Comparison of ENCODE assay signal across 25 mouse cellular contexts in the genomic region with DNA sequence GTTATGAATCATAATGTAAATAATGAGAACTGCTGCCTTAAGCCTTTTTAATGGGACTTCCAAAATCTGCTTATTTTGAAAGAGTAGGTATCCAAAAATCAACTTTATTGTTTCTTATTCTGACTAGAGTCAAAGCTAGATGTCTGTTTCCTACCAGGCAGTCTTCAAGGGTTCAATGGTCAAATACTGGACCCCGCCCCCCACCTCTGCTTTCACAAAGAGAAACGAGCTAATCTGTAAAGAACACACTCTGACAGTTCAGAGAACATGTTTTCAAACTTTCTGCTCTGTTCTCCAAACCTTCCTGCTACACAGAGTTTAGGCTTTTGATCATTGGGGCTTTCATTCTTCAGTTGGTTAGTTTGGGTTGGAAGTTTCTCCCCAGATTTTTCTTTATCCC. TPM values are rescaled to one million over a fixed set of nuclear protein-coding genes. Genes with fewer than 3 reads are reported as not detected.
A peak's percentile ranks its signal among the peaks of the same experiment; 100 is the strongest.
DNase-seq lines count a peak whose midpoint lies in the region; ATAC-seq and TF ChIP-seq lines count a peak whose summit lies in the region.
"Had no signal": no experiment of that assay in that cellular context is flagged by ENCODE, and none has a peak within 500 bp of the region (broad histone marks: within the 10 kb centered on the region; RNA-seq: fewer than 3 reads in every experiment).

No protein-coding gene starts in this region.

- no peaks in the 10 kb centered on the region for H3K36me3 ChIP-seq in intestine, embryonic 15.5 days
- no peaks in the 10 kb centered on the region for H3K36me3 ChIP-seq in intestine, postnatal 0 days (ENCODE audit: control insufficient read depth, insufficient read depth)
- H3K36me3 ChIP-seq in kidney, embryonic 15.5 days: no peaks in the 10 kb centered on the region
- H3K36me3 ChIP-seq in liver, embryonic 12.5 days: no peaks in the 10 kb centered on the region
- H3K36me3 ChIP-seq: forebrain, embryonic 10.5 days; G1E; heart, embryonic 10.5 days; heart, embryonic 13.5 days had no signal

- H3K9ac ChIP-seq in intestine, embryonic 15.5 days: no peak overlapping the region
- H3K9ac ChIP-seq in intestine, postnatal 0 days (ENCODE audit: low read depth, low read length): no peak overlapping the region
- no peak overlapping the region for H3K9ac ChIP-seq in kidney, embryonic 15.5 days
- no peak overlapping the region for H3K9ac ChIP-seq in liver, embryonic 12.5 days
- H3K9ac ChIP-seq: forebrain, embryonic 13.5 days; heart, embryonic 13.5 days had no signal

- 0 out of 2 replicates have a peak, but pooled peaks have one; percentile 59 for ATAC-seq in intestine, embryonic 15.5 days
- ATAC-seq in intestine, postnatal 0 days: no peak
- no peak for ATAC-seq in kidney, embryonic 15.5 days (replicated peaks; ENCODE audit: low FRiP score)
- ATAC-seq in liver, embryonic 12.5 days: no peak
- ATAC-seq in CD4-positive, CD25-positive, alpha-beta regulatory T cell, adult 4 months: no peak
- ATAC-seq: forebrain, embryonic 13.5 days; forebrain, embryonic 16.5 days; Patski had no signal

- H3K4me1 ChIP-seq in intestine, embryonic 15.5 days (replicated peaks): no peaks in the 10 kb centered on the region
- no peaks in the 10 kb centered on the region for H3K4me1 ChIP-seq in intestine, postnatal 0 days (replicated peaks; ENCODE audit: control insufficient read depth, insufficient read depth, low read length)
- H3K4me1 ChIP-seq in kidney, embryonic 15.5 days: no peaks in the 10 kb centered on the region
- no peaks in the 10 kb centered on the region for H3K4me1 ChIP-seq in liver, embryonic 12.5 days
- H3K4me1 ChIP-seq: forebrain, embryonic 10.5 days; forebrain, embryonic 13.5 days; heart, embryonic 10.5 days had no signal

- no peaks in the 10 kb centered on the region for H3K27me3 ChIP-seq in intestine, embryonic 15.5 days (replicated peaks)
- no peaks in the 10 kb centered on the region for H3K27me3 ChIP-seq in intestine, postnatal 0 days (replicated peaks; ENCODE audit: control insufficient read depth, insufficient read depth, low read length)
- peaks cover 39% of the 10 kb centered on the region for H3K27me3 ChIP-seq in kidney, embryonic 15.5 days
- H3K27me3 ChIP-seq in liver, embryonic 12.5 days (replicated peaks): no peaks in the 10 kb centered on the region
- H3K27me3 ChIP-seq: CH12.LX; forebrain, embryonic 13.5 days; heart, embryonic 13.5 days had no signal

- H3K4me2 ChIP-seq in intestine, embryonic 15.5 days (replicated peaks): no peak overlapping the region
- no peak overlapping the region for H3K4me2 ChIP-seq in intestine, postnatal 0 days (replicated peaks; ENCODE audit: low read depth)
- no peak overlapping the region for H3K4me2 ChIP-seq in kidney, embryonic 15.5 days
- no peak overlapping the region for H3K4me2 ChIP-seq in liver, embryonic 12.5 days
- H3K4me2 ChIP-seq: forebrain, embryonic 13.5 days; heart, embryonic 13.5 days had no signal

- no peak overlapping the region for H3K27ac ChIP-seq in intestine, embryonic 15.5 days
- H3K27ac ChIP-seq in intestine, postnatal 0 days (ENCODE audit: low read depth, low read length): no peak overlapping the region
- no peak overlapping the region for H3K27ac ChIP-seq in kidney, embryonic 15.5 days
- no peak overlapping the region for H3K27ac ChIP-seq in liver, embryonic 12.5 days
- H3K27ac ChIP-seq: forebrain, embryonic 10.5 days; forebrain, embryonic 13.5 days; heart, adult 2 months; heart, embryonic 10.5 days; heart, embryonic 13.5 days had no signal

- 47% methylated on average over 2 of the region's 2 CpGs for WGBS in intestine, embryonic 15.5 days
- 45% methylated on average over 2 of the region's 2 CpGs for WGBS in intestine, postnatal 0 days
- WGBS in kidney, embryonic 15.5 days: 49% methylated on average over 2 of the region's 2 CpGs
- 31% methylated on average over 2 of the region's 2 CpGs for WGBS in liver, embryonic 12.5 days (ENCODE audit: insufficient replicate concordance)

- no peaks in the 10 kb centered on the region for H3K9me3 ChIP-seq in intestine, embryonic 15.5 days
- no peaks in the 10 kb centered on the region for H3K9me3 ChIP-seq in intestine, postnatal 0 days (ENCODE audit: control insufficient read depth)
- H3K9me3 ChIP-seq in kidney, embryonic 15.5 days (replicated peaks): no peaks in the 10 kb centered on the region
- no peaks in the 10 kb centered on the region for H3K9me3 ChIP-seq in liver, embryonic 12.5 days (replicated peaks)
- H3K9me3 ChIP-seq: forebrain, embryonic 10.5 days; forebrain, embryonic 13.5 days; G1E; heart, embryonic 10.5 days; heart, embryonic 13.5 days had no signal

- peak; percentile 15 for DNase-seq in kidney, postnatal 10 days
- peak; percentile 13 for DNase-seq in liver
- DNase-seq: adrenal gland, postnatal 10 days; adrenal gland, postnatal 36 days; cerebellum, adult 18-20 months; cerebellum, adult 9-10 months; cerebellum, postnatal 14 days; gastrocnemius, postnatal 10 days; gastrocnemius, postnatal 36 days; heart, adult 2 months; heart, postnatal 14 days; heart, postnatal 4 days had no signal

- no peak overlapping the region for H3K4me3 ChIP-seq in intestine, embryonic 15.5 days (replicated peaks)
- no peak overlapping the region for H3K4me3 ChIP-seq in intestine, postnatal 0 days (ENCODE audit: low read depth, low read length)
- no peak overlapping the region for H3K4me3 ChIP-seq in kidney, embryonic 15.5 days (replicated peaks)
- H3K4me3 ChIP-seq in liver, embryonic 12.5 days: no peak overlapping the region
- H3K4me3 ChIP-seq: forebrain, embryonic 10.5 days; forebrain, embryonic 13.5 days; heart, adult 2 months; heart, embryonic 10.5 days; heart, embryonic 13.5 days had no signal

- TF ChIP-seq CTCF in intestine, postnatal 0 days (IDR thresholded peaks at IDR 0.05; ENCODE audit: low read depth): no peak

RNA-seq across cellular contexts. Expression of a gene that starts 22.8 kb away (rescaled TPM):
- 3,039 and 3,818 TPM in 2 replicates for polyA plus RNA-seq in intestine, embryonic 15.5 days (2015; fragmentation: Nextera tagmentation; extraction: Ambion mirVana)
- 4,093 and 4,486 TPM in 2 replicates for polyA plus RNA-seq in intestine, postnatal 0 days (2015; fragmentation: Nextera tagmentation; extraction: Ambion mirVana)
- 2,736 and 2,813 TPM in 2 replicates for polyA plus RNA-seq in kidney, embryonic 15.5 days (2015; fragmentation: Nextera tagmentation; extraction: Ambion mirVana)
- polyA plus RNA-seq in liver, embryonic 12.5 days (2016; fragmentation: Nextera tagmentation; extraction: Ambion mirVana): 1,414 and 1,473 TPM in 2 replicates
- over 10,000 TPM; 10,426 to 12,113 TPM for polyA plus RNA-seq in CD4-positive, CD25-positive, alpha-beta regulatory T cell, adult 4 months (2017; shearing (Covaris generic))
- polyA plus RNA-seq: G1E had no signal
